Mouse (Mus musculus) limb, embryonic 14.5 days (tissue): ENCODE measurements at regions not wholly inside any gene's neighbourhood (a gene's known extent, or its start where the extent isn't known, plus 50 kb on each side); places are given as distances from the start of the nearest gene placed in this dataset.

ENCODE experiments used
- ATAC-seq: fragments of 200-750 bp; cut with Nextera tagmentation; 2 replicates; pipeline ENCODE4 v1.8.0; 2017; ENCODE audit warnings: low read depth, moderate number of reproducible peaks, moderate TSS enrichment; ENCODE audit not compliant: low FRiP score
- DNase-seq: peaks from one replicate; pipeline ENCODE4 v3.0.0-alpha.2; 2015; ENCODE audit warnings: low spot score
- H3K27ac ChIP-seq: fragments of 300-500 bp; sonication (generic); replicated peaks from 2 replicates; pipeline ENCODE4 v1.5.1; 2014; ENCODE audit warnings: low read depth, mild to moderate bottlenecking, low read length, moderate library complexity, mixed read lengths
- H3K27me3 ChIP-seq: fragments of 300-500 bp; sonication (generic); 2 replicates; pipeline ENCODE4 v1.6.1; 2014; ENCODE audit warnings: low read length, mixed read lengths; ENCODE audit not compliant: control insufficient read depth, insufficient read depth
- H3K36me3 ChIP-seq: fragments of 300-500 bp; sonication (generic); 2 replicates; pipeline ENCODE4 v1.6.1; 2014; ENCODE audit warnings: mild to moderate bottlenecking, low read length, moderate library complexity, mixed read lengths; ENCODE audit not compliant: control insufficient read depth, insufficient read depth
- H3K4me1 ChIP-seq: fragments of 300-500 bp; sonication (generic); 2 replicates; pipeline ENCODE4 v1.6.1; 2014; ENCODE audit warnings: antibody characterized with exemption, low read length, mixed read lengths; ENCODE audit not compliant: control insufficient read depth, insufficient read depth
- H3K4me2 ChIP-seq: fragments of 300-500 bp; sonication (generic); replicated peaks from 2 replicates; pipeline ENCODE4 v1.6.1; 2014; ENCODE audit warnings: low read depth, mild to moderate bottlenecking, low read length, moderate library complexity; ENCODE audit not compliant: severe bottlenecking
- H3K4me3 ChIP-seq: fragments of 300-500 bp; sonication (generic); replicated peaks from 2 replicates; pipeline ENCODE4 v1.5.1; 2014; ENCODE audit warnings: low read length
- H3K9ac ChIP-seq: fragments of 300-500 bp; sonication (generic); 2 replicates; pipeline ENCODE4 v1.6.1; 2014; ENCODE audit warnings: mild to moderate bottlenecking, low read depth, low read length, moderate library complexity; ENCODE audit not compliant: severe bottlenecking
- H3K9me3 ChIP-seq: fragments of 300-500 bp; sonication (generic); 2 replicates; pipeline ENCODE4 v1.6.1; 2016; ENCODE audit warnings: low read length; ENCODE audit not compliant: control insufficient read depth
- POLR2A ChIP-seq: fragments of 200-500 bp; IDR thresholded peaks from 2 replicates; pipeline ENCODE4 v1.8.0; 2012; ENCODE audit warnings: inconsistent platforms, mild to moderate bottlenecking, moderate library complexity, borderline replicate concordance; ENCODE audit not compliant: insufficient read depth, insufficient read length; ENCODE audit errors: extremely low read depth
- WGBS: fragments of 180-500 bp; shearing (Covaris S2); extraction: QIAGEN DNeasy Blood & Tissue Kit; methylation state at CpG from one replicate; pipeline ENCODE4 v1.1.7; 2014; 5-methylcytosine and 5-hydroxymethylcytosine counted together

DNA sequence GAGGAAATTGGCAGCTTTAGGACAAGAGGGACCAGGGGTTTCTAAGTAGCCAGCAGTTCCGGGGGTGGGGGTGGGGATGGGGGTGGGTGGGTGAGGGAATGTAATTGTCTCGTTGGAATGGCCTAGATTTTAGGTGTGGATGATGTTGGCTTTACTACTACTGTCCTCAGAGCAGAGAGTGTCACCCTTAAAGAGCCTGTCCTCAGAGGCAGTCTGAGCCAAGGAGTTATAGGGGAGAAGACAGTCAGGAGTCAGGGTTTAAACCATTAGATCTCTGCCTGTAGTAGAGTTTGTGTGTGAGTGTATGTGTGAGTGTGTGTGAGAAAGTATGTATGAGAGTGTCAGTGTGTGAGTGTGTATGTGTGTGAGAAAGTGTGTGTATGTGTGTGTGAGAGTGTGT is 179.6 kb upstream of the 4931429L15Rik start:
- Histone ChIP-seq H3K9ac (no peak overlapping the region), H3K36me3 (no peaks in the 10 kb centered on the region), H3K9me3 (no peaks in the 10 kb centered on the region), H3K4me3 (no peak overlapping the region), H3K4me1 (no peaks in the 10 kb centered on the region; the same call in 1 of the 2 replicates), H3K27me3 (no peaks in the 10 kb centered on the region), H3K27ac (no peak overlapping the region), H3K4me2 (no peak overlapping the region)
- WGBS: 31% methylated on average over 2 of the region's 2 CpGs
- TF ChIP-seq POLR2A: no peak
- ATAC-seq (no peak), DNase-seq (no peak)

DNA sequence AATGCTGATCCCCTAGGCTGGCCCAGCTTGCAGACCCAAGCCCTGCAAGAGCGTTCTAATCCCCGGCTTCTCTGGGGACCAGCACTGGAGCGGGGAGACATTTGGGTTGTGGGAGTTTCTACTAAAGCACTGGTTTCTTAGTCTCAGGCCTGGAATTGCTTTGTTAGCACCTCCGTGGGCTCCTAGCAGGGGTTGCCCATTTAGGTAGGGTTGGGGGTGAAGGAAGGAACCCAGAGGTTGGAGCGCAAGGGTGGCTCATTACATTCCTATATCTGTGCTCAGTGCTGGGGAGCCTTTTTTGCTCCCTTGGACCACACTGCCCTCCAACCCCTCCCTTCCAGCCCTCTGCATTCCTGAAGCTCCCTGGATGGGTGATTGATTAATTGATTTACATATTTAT is 179.1 kb upstream of the 4931429L15Rik start:
- Histone ChIP-seq H3K36me3 (no peaks in the 10 kb centered on the region), H3K9me3 (no peaks in the 10 kb centered on the region), H3K27ac (no peak overlapping the region), H3K27me3 (no peaks in the 10 kb centered on the region), H3K4me3 (no peak overlapping the region), H3K9ac (no peak overlapping the region), H3K4me2 (no peak overlapping the region), H3K4me1 (no peaks in the 10 kb centered on the region; the same call in 1 of the 2 replicates)
- ATAC-seq (no peak), DNase-seq (no peak)
- TF ChIP-seq POLR2A: no peak
- 52% methylated on average over 5 of the region's 5 CpGs for WGBS

DNA sequence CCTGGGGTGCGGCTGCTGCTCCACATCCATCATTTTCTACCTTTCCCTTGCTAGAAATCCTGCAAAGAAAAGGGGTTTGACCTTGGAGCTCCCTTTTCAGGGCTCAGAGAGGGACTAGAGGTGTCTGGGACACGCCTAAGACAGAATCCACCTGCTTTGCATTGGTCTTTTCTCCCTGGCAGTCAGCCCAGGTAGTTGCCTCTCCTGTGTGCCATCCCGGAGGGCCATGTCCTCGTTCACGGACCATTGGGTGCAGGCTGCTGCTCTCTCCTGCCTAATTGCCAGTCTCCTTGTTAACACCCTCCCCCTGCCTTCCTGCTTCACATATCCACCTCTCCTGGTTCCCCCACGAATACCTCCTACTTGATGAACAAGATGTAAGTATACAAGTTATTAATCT is 175.5 kb upstream of the 4931429L15Rik start:
- WGBS: 48% methylated on average over 6 of the region's 6 CpGs
- H3K4me3 ChIP-seq: no peak overlapping the region

DNA sequence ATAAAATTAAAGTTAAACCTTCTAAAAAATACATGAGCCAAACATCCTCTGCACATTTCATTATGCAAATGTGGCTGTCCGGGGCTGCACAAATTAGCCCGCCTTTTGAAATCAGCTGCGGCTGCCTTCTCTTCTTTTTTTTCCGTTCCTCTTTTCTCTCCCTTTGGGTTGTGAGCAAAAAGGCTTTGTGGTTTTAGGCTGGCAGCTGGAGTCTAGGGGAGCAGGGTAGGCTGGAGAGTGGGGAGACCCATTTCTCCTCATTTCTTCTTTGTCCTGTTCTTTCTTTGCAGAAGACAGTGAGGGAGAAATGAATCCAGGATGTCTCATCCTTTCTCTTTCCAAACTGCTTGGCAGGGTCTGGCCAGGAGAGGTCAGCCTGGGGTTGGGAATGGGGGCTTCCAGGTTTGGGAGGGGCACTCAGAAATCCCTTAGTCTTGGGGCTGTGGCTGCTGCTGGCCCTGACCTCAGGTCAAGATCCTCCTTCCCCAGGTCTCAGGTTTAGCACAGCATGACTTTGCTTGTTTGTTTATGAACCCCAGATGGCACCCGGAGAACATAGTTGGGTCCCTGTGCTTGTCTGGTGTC is 163.2 kb upstream of the 4931429L15Rik start:
- no peaks in the 10 kb centered on the region for H3K27me3 ChIP-seq
- 69% methylated on average over 5 of the region's 5 CpGs for WGBS
- no peak overlapping the region for H3K4me3 ChIP-seq
- no peak overlapping the region for H3K9ac ChIP-seq
- H3K36me3 ChIP-seq: no peaks in the 10 kb centered on the region
- ATAC-seq (no peak), DNase-seq (no peak)
- TF ChIP-seq POLR2A: no peak
- H3K9me3 ChIP-seq: no peaks in the 10 kb centered on the region
- H3K4me2 ChIP-seq: no peak overlapping the region
- no peak overlapping the region for H3K27ac ChIP-seq
- H3K4me1 ChIP-seq: no peaks in the 10 kb centered on the region; the same call in 1 of the 2 replicates

More for the DNA sequence above, 175.5 kb upstream of the 4931429L15Rik start:
- H3K27me3 ChIP-seq: no peaks in the 10 kb centered on the region
- no peak for TF ChIP-seq POLR2A
- no peak overlapping the region for H3K9ac ChIP-seq
- no peak overlapping the region for H3K27ac ChIP-seq
- H3K9me3 ChIP-seq: no peaks in the 10 kb centered on the region
- no peak for ATAC-seq
- H3K4me1 ChIP-seq: no peaks in the 10 kb centered on the region
- no peak for DNase-seq
- H3K36me3 ChIP-seq: no peaks in the 10 kb centered on the region
- H3K4me2 ChIP-seq: no peak overlapping the region

DNA sequence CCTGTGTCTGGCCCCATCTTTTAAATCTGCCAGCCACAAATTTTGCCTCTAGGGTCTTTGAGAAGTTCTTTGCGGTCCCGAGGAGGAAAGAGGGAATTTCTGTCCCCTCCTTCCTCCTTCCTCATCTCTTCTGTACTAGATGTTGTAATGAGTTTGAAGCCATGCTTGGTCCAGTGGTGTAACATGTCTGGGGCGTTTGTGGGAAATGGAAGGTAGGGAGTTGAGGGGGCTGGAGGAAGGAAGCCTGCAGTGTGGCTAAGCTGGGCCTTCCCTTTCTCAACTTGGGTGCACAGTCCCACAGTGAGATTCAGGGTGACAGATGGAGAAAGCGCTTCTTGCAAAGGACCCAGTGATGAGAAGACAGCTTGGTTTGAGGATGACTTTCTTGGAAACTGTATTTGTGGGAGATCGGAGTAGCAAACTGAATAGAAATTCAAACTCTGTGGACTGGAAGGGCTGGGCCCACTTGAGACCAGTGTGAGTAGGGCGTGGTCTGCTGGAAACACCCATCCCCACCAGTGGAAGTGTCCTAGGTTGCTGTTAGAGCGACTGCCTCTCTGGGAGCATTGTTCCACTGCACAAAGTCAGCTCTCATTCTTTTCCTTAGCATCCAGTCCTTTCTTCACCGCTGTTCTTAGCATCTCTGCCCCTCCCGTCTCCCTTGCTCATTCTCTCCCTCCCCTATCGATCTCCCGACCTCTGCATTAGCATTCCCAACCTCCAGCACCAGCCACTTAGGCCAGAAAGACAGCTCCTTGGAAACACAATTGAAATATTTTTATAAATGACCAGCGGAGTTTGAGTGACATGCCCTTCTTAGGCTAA is 162.5 kb upstream of the 4931429L15Rik start:
- H3K4me3 ChIP-seq: no peak overlapping the region
- no peak overlapping the region for H3K4me2 ChIP-seq
- 62% methylated on average over 12 of the region's 12 CpGs for WGBS
- H3K27me3 ChIP-seq: no peaks in the 10 kb centered on the region
- ATAC-seq (no peak), DNase-seq (no peak)
- H3K4me1 ChIP-seq: no peaks in the 10 kb centered on the region; the same call in 1 of the 2 replicates
- H3K27ac ChIP-seq: no peak overlapping the region
- TF ChIP-seq POLR2A: no peak
- H3K9me3 ChIP-seq: no peaks in the 10 kb centered on the region
- no peak overlapping the region for H3K9ac ChIP-seq
- H3K36me3 ChIP-seq: no peaks in the 10 kb centered on the region
